Mouse (Mus musculus): Measurements from ENCODE around the gene Cnbp. TPM values are rescaled to one million over a fixed set of nuclear protein-coding genes. Genes with fewer than 3 reads are reported as not detected.

The Cnbp gene
- polyA plus RNA-seq (2011; ENCODE audit: insufficient read depth, insufficient read length, low replicate concordance, missing spikeins): 180 and 237 TPM in 2 replicates

GRCm38 (mm10) chr6:87850900-87851614 lies at the start of gene Cnbp:
TSS of gene Cnbp (minus strand) at chr6:87851106.
- H3K4me1 ChIP-seq (ENCODE audit: control insufficient read depth, insufficient read depth, low read length): peaks cover 3% of the 10 kb centered on the region; the same call in 1 of the 2 replicates
- peak within 1 kb of the TSS; percentile 94 for H3K27ac ChIP-seq (ENCODE audit: control insufficient read depth, insufficient read depth, low read depth, low read length, poor library complexity)
- WGBS: under 1% methylated on average over 55 of the region's 55 CpGs
- peak within 1 kb of the TSS; percentile 95 for H3K4me3 ChIP-seq (replicated peaks; ENCODE audit: control insufficient read depth, low read depth, low read length)
- TF ChIP-seq POLR2A (IDR thresholded peaks at IDR 0.05; ENCODE audit: borderline replicate concordance, control insufficient read depth, low read depth, low read length): peak; percentile 91
- no peak for TF ChIP-seq CTCF (IDR thresholded peaks at IDR 0.05; ENCODE audit: control insufficient read depth, insufficient read depth, low read length)

GRCm38 (mm10) chr6:87898028-87898427 lies 47.1 kb upstream of the Cnbp start:
- TF ChIP-seq CTCF (IDR thresholded peaks at IDR 0.05; ENCODE audit: control insufficient read depth, insufficient read depth, low read length): no peak
- no peak for TF ChIP-seq POLR2A (IDR thresholded peaks at IDR 0.05; ENCODE audit: borderline replicate concordance, control insufficient read depth, low read depth, low read length)
- WGBS: 91% methylated on average over 10 of the region's 10 CpGs

GRCm38 (mm10) chr6:87893931-87894330 lies 43.0 kb upstream of the Cnbp start:
- no peak overlapping the region for H3K4me3 ChIP-seq (replicated peaks; ENCODE audit: control insufficient read depth, low read depth, low read length)
- no peak overlapping the region for H3K27ac ChIP-seq (ENCODE audit: control insufficient read depth, insufficient read depth, low read depth, low read length, poor library complexity)
- 90% methylated on average over 7 of the region's 7 CpGs for WGBS
- no peaks in the 10 kb centered on the region for H3K4me1 ChIP-seq (ENCODE audit: control insufficient read depth, insufficient read depth, low read length)
- TF ChIP-seq CTCF (IDR thresholded peaks at IDR 0.05; ENCODE audit: control insufficient read depth, insufficient read depth, low read length) (no peak), POLR2A (IDR thresholded peaks at IDR 0.05; ENCODE audit: borderline replicate concordance, control insufficient read depth, low read depth, low read length) (no peak)

More at GRCm38 (mm10) chr6:87898028-87898427, 47.1 kb upstream of the Cnbp start:
- no peak overlapping the region for H3K4me3 ChIP-seq (replicated peaks; ENCODE audit: control insufficient read depth, low read depth, low read length)
- no peak overlapping the region for H3K27ac ChIP-seq (ENCODE audit: control insufficient read depth, insufficient read depth, low read depth, low read length, poor library complexity)
- no peaks in the 10 kb centered on the region for H3K4me1 ChIP-seq (ENCODE audit: control insufficient read depth, insufficient read depth, low read length)

GRCm38 (mm10) chr6:87887594-87888233 lies 36.8 kb upstream of the Cnbp start, which contains the start of gene Copg1:
TSS of gene Copg1 (plus strand) at chr6:87887814.
- no peaks in the 10 kb centered on the region for H3K4me1 ChIP-seq (ENCODE audit: control insufficient read depth, insufficient read depth, low read length)
- WGBS: under 1% methylated on average over 31 of the region's 31 CpGs
- TF ChIP-seq POLR2A (IDR thresholded peaks at IDR 0.05; ENCODE audit: borderline replicate concordance, control insufficient read depth, low read depth, low read length) (peak; percentile 95), CTCF (IDR thresholded peaks at IDR 0.05; ENCODE audit: control insufficient read depth, insufficient read depth, low read length) (peak; percentile 90)
- peak within 1 kb of the TSS; percentile 57 for H3K27ac ChIP-seq (ENCODE audit: control insufficient read depth, insufficient read depth, low read depth, low read length, poor library complexity)
- peak within 1 kb of the TSS; percentile 99 for H3K4me3 ChIP-seq (replicated peaks; ENCODE audit: control insufficient read depth, low read depth, low read length)

GRCm38 (mm10) chr6:87886721-87887120 lies 35.8 kb upstream of the Cnbp start:
- Histone ChIP-seq H3K27ac (ENCODE audit: control insufficient read depth, insufficient read depth, low read depth, low read length, poor library complexity) (no peak overlapping the region), H3K4me1 (ENCODE audit: control insufficient read depth, insufficient read depth, low read length) (no peaks in the 10 kb centered on the region), H3K4me3 (replicated peaks; ENCODE audit: control insufficient read depth, low read depth, low read length) (no peak overlapping the region)
- 93% methylated on average over 1 of the region's 1 CpGs for WGBS
- TF ChIP-seq POLR2A (IDR thresholded peaks at IDR 0.05; ENCODE audit: borderline replicate concordance, control insufficient read depth, low read depth, low read length): no peak
- TF ChIP-seq CTCF (IDR thresholded peaks at IDR 0.05; ENCODE audit: control insufficient read depth, insufficient read depth, low read length): no peak

- no peaks in the 10 kb centered on the region for H3K4me1 ChIP-seq (ENCODE audit: control insufficient read depth, insufficient read depth, low read length)
- H3K4me3 ChIP-seq (replicated peaks; ENCODE audit: control insufficient read depth, low read depth, low read length): no peak overlapping the region
- TF ChIP-seq POLR2A (IDR thresholded peaks at IDR 0.05; ENCODE audit: borderline replicate concordance, control insufficient read depth, low read depth, low read length): no peak
- TF ChIP-seq CTCF (IDR thresholded peaks at IDR 0.05; ENCODE audit: control insufficient read depth, insufficient read depth, low read length): no peak
- WGBS: 36% methylated on average over 4 of the region's 4 CpGs
- H3K27ac ChIP-seq (ENCODE audit: control insufficient read depth, insufficient read depth, low read depth, low read length, poor library complexity): no peak overlapping the region
These were observed 31.9 kb upstream of the Cnbp start for GRCm38 (mm10) chr6:87882816-87883215.

- WGBS: 77% methylated on average over 3 of the region's 3 CpGs
- Histone ChIP-seq H3K4me3 (replicated peaks; ENCODE audit: control insufficient read depth, low read depth, low read length) (no peak overlapping the region), H3K4me1 (ENCODE audit: control insufficient read depth, insufficient read depth, low read length) (no peaks in the 10 kb centered on the region), H3K27ac (ENCODE audit: control insufficient read depth, insufficient read depth, low read depth, low read length, poor library complexity) (no peak overlapping the region)
- TF ChIP-seq CTCF (IDR thresholded peaks at IDR 0.05; ENCODE audit: control insufficient read depth, insufficient read depth, low read length) (no peak), POLR2A (IDR thresholded peaks at IDR 0.05; ENCODE audit: borderline replicate concordance, control insufficient read depth, low read depth, low read length) (no peak)
These were observed 31.3 kb upstream of the Cnbp start for GRCm38 (mm10) chr6:87882221-87882620.

GRCm38 (mm10) chr6:87879628-87880027 lies 28.7 kb upstream of the Cnbp start:
- WGBS: 47% methylated on average over 3 of the region's 3 CpGs
- no peak for TF ChIP-seq CTCF (IDR thresholded peaks at IDR 0.05; ENCODE audit: control insufficient read depth, insufficient read depth, low read length)
- TF ChIP-seq POLR2A (IDR thresholded peaks at IDR 0.05; ENCODE audit: borderline replicate concordance, control insufficient read depth, low read depth, low read length): no peak
- H3K27ac ChIP-seq (ENCODE audit: control insufficient read depth, insufficient read depth, low read depth, low read length, poor library complexity): no peak overlapping the region
- no peak overlapping the region for H3K4me3 ChIP-seq (replicated peaks; ENCODE audit: control insufficient read depth, low read depth, low read length)
- H3K4me1 ChIP-seq (ENCODE audit: control insufficient read depth, insufficient read depth, low read length): peaks cover 4% of the 10 kb centered on the region

Measured in bone marrow, adult 2 months (tissue).